Mouse (Mus musculus) adrenal gland, postnatal 4 days (tissue): Measurements from ENCODE around the gene Rpf2. TPM values are rescaled to one million over a fixed set of nuclear protein-coding genes. Genes with fewer than 3 reads are reported as not detected.

Experiments
- DNase-seq, 2 experiments: peaks; one replicate each; pipeline ENCODE4 v3.0.0; 2021 to 2022; ENCODE audit warnings: low spot score in 2 of 2, mixed read lengths in 2 of 2
- long read RNA-seq, 2 experiments: library from polyadenylated mRNA; stranded (forward); transcript quantifications; one replicate each; pipeline ENCODE4 v2.0.0; 2021
- total RNA-seq, 2 experiments: library from RNA; stranded (reverse); gene quantifications; 2 replicates each; pipeline ENCODE4 v1.2.3; 2021

Gene Rpf2
- total RNA-seq = 10 to 100 TPM; 23.3 to 26.4 TPM
- long read RNA-seq, experiment 1, transcript Rpf2-206 (10 exons, 1,296 nt) = major isoform, 11 of 19 reads
- long read RNA-seq, experiment 1, partial matches to known transcripts = 2 of 19 reads
- long read RNA-seq, experiment 1, other reads (novel, unspliced or antisense) = 6 of 19 reads
- long read RNA-seq, experiment 2, transcript Rpf2-206 (10 exons, 1,296 nt) = major isoform, 27 of 33 reads
- long read RNA-seq, experiment 2, partial matches to known transcripts = 1 of 33 reads
- long read RNA-seq, experiment 2, other reads (novel, unspliced or antisense) = 3 of 33 reads

GRCm38 (mm10) chr10:40246374-40247165 is at the start of gene Rpf2:
TSS of gene Rpf2 (minus strand) at chr10:40247036.
- peak; percentile 33 to 46 for DNase-seq

DNA sequence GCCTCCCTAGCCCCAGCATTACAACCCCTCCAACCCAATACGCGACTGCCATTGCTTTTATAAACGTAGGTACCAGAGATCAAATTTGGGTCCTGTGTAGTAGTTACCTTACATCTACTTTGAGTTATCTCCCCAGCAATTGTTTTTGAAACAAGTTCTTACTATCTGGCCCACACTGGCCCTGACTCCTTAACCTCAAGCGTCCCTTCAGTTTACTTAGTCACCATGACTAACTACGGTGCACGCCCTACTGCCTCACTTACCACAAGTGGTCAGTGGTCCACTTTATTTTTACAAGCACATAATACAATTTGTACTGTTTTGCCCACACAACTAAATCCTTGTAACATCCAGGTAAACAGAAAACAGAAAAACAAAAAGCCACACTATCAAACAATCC is 45.8 kb upstream of the Rpf2 start:
- DNase-seq = no peak

GRCm38 (mm10) chr10:40286767-40287166 is 39.9 kb upstream of the Rpf2 start:
- DNase-seq = no peak

GRCm38 (mm10) chr10:40285571-40285970 is 38.7 kb upstream of the Rpf2 start:
- no peak for DNase-seq

DNA sequence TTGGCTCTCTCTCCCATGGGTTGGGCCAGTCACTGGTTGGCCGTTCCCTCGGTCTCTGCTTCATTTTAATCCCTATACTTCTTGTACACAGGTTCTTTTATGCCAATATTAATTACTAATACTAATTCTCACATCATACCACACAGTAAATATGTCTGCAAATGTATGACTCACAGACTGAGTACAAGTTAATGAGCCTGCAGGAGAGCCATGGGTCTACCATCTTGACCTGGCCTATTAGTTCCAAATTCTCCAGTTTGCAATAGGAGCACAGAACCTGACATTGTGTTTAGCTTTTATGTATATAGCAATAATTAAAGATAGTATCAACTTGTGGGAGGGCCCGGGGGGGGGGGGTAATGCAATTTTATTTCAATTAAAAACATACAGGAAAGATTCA is 38.2 kb upstream of the Rpf2 start:
- no peak for DNase-seq

DNA sequence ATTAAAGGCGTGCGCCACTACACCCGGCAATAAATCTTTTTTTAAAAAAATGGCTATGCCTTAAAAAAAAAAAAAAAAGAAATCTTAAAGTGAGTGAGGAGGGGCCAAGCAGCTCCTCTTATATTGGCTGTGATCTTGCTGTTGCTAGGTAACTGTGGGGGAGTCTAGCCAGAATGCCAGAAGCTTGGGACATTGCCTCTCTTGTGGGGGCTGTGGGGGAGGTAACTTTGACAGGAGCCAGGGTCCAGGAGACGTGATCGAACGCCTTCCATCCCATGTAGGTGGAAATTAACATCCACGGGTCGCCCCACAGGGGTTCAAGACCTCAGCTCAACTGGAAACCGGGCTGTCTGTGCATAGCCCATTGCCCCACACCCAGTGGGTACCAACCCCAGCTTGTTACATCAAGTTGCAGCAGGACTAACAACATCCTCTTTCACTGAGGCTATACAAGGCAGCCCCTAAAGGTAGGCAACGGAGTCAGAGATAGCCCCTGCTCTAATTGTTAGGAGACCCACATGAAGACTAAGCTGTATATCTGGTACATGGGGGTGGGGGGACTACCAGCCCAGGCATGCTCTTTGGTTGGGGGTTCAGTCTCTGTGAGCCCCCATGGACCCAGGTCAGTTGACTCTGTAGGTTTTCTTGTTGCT is 37.5 kb upstream of the Rpf2 start:
- no peak for DNase-seq

DNA sequence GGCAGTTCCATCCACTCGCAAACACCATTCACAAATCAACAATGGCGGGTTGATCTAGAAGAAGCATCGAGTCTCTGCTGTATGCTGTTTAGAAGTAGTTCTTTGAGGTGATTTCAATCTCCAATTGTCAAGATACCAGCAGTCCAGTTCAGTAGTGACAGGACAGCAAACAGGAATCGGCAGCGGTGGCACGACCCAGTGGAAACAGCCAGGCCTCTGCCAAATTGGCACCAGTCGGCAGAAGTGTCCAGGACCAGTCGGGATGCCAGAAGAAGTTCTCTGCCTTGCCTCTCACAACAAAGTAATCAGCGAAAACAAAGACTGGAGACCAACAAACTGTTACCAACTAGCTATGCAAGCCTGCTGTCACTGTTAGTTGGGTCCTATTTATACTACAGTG is 36.8 kb upstream of the Rpf2 start:
- DNase-seq = no peak

DNA sequence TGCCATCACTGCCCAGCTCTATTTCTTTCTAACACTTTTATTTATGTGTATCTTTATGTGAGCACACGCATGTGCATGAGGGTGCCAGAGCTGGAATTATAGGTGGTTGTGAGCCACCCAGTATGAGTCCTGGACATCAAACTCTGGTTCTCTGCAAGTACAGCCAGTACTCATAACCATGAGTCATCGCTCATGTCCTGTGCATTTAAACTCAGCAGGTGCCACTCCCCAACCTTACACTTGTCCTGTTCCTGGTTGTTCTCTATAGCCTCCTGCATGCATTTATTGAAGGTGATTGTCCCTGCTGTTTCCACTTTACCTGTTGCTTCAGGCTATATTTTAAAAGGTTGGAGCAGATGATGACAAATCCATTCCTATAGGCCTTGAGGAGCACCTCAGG is 34.7 kb upstream of the Rpf2 start:
- no peak for DNase-seq

DNA sequence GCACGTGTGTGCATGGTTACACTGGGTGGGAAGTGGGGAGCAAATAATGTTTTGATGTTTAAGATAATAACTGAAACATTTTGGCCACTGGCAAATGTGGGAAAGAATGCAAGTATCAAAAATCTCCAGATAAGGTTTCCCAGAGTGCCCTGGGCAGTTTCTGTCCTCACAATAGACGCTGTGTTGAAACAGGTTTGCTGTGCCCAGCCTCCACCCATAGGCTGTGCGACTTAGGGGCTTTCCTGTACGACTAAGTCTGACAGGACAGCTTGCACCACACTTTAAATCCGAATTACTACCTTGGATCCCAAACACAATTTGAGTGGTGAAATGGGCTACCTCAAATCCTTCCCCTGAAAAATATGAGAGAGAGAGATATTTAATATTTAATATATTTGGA is 31.5 kb upstream of the Rpf2 start:
- DNase-seq = no peak

- DNase-seq = no peak
These were observed 29.2 kb upstream of the Rpf2 start for GRCm38 (mm10) chr10:40275991-40276390.

- no peak for DNase-seq
These were observed 27.1 kb upstream of the Rpf2 start for GRCm38 (mm10) chr10:40273938-40274337.

GRCm38 (mm10) chr10:40271216-40271615 is 24.4 kb upstream of the Rpf2 start:
- DNase-seq = no peak

DNA sequence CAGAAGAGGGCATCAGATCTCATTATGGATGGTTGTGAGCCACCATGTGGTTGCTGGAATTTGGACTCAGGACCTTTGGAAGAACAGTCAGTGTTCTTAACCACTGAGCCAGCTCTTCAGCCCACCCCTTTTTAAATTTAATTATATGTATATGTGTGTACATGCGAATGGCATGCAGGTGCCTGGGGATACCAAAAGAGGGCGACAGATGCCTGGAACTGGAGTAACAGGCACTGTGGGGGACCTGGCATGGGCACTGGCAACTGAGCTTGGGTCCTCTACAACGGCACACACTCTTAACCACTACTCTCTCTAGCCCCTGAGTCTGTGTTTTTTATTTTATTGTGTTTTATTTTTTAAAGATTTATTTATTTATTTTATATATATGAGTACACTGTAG is 18.1 kb upstream of the Rpf2 start:
- DNase-seq = no peak

GRCm38 (mm10) chr10:40263691-40264090 is 16.9 kb upstream of the Rpf2 start:
- DNase-seq = no peak

GRCm38 (mm10) chr10:40262200-40262599 is 15.4 kb upstream of the Rpf2 start:
- DNase-seq = no peak

DNA sequence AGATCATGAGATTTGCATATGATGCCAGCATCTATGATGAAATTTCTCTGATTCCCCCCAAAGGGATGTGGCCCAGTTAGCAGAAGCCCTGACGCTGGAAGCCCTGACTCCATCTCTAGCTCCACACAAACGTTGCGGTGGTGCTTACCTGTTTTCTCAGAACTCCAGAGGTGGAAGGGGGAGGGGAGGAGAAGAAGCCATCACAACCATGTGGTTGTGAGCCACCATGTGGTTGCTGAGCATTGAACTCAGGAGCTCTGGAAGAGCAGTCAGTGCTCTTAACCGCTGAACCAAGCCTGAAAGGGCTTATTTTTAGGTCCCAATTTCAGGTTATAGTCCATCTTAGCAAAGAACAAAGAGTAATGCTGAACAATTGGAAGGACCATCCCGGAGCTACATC is 13.5 kb upstream of the Rpf2 start:
- no peak for DNase-seq

- no peak for DNase-seq
These were observed 12.7 kb upstream of the Rpf2 start for GRCm38 (mm10) chr10:40259542-40259941.

DNA sequence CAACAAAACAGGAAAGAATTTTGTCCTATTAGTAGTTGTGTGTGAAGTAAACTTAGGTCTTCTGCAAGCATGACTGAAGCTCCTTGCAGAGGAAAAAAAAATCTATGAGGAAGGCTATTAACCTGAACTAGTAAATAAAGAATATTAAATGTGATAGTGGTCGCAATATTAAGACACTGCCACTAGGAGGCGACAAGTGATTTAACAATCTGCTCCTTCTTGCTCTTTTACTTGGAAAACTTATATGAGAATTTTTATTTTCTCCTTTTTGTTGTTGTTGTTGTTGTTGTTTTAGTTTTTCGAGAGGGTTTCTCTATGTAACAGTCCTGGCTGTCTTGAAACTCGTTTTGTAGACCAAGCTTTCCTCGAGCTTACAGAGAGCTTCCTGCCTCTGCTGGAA is 12.1 kb upstream of the Rpf2 start:
- no peak for DNase-seq

GRCm38 (mm10) chr10:40258401-40258966 is 11.6 kb upstream of the Rpf2 start:
- DNase-seq = peak; percentile 3 to 32

DNA sequence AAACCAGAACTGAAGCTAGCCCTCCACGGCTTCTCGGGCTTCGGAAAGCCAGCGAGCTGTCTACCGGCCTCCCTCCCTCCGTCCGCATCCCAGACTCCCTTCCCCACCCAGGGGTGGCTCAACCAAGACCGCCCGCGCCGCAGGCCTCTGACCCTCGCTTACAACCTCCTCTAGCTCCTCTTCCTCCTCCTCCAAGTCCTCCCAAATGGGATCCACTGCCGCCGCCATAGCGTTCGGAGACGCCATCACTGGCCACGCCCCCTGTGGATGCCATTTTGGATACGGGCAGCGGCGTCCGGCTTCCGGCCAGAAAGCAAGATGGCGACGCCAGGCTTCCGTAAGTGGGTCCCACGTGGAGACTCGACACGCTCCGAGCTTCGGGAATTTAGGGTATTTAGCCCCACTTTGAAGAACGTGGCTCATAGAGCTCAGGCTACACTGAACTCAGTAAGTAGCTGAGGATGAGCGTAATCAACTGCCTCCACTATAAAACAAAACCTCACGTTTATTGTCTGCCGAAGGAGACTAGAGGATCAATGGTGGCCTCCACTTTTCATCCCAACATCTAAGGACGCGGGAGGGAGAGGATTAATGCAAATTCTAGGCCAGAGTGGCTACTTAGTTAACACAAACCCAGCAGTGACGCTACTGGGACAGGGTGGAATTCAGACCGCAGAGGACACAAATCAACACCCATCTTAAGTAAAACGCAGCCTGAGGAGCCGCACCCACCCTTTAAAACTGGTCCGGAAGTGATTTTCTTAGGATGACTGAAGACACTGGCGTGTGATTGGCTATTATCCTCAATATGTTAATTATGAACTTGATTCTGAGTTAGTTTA is 10.8 kb upstream of the Rpf2 start, which contains the start of gene Gtf3c6:
Gene Gtf3c6, minus strand, starts transcription at position 695 of the 842 bp plus-strand sequence.
- DNase-seq = peak; percentile 87 to 89

DNA sequence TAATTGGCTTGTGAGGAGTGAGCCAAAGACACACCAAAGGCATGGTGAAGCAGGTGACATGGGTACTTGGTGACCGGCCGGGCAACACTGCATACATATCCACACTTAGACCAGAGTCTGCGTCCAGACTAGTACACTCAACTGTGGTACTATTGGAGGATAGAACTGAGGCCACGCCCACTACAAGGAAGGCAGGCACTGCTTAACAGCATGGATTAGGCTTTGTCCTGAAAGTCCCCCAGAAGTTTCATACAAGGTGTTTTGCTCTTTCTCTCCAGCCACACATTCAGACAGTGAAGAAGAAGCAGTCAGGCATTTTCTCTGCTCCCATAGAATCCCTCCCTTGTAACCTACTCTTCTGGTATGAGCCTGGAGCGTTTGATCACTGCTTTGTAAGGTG is 9.9 kb upstream of the Rpf2 start:
- peak in 1 of 2 experiments; percentile 32 for DNase-seq
